17 mouse cellular contexts compared by ENCODE assay signal in genomic region chr9:113837461-113837860, GRCm38 (mm10).
"Had no signal": no experiment of that assay in that cellular context is flagged by ENCODE, and none has a peak within 500 bp of the region (broad histone marks: within the 10 kb centered on the region; RNA-seq: fewer than 3 reads in every experiment).

No protein-coding gene starts in this region.

- H3K27me3 ChIP-seq: limb, embryonic 13.5 days; liver, embryonic 12.5 days; liver, embryonic 15.5 days; lung, embryonic 15.5 days; megakaryocyte, embryonic 14.5 days had no signal

- H3K4me3 ChIP-seq: limb, embryonic 10.5 days; limb, embryonic 13.5 days; liver, embryonic 12.5 days; liver, embryonic 15.5 days; lung, embryonic 15.5 days; megakaryocyte, embryonic 14.5 days had no signal

- H3K9me3 ChIP-seq: limb, embryonic 10.5 days; limb, embryonic 13.5 days; liver, embryonic 12.5 days; liver, embryonic 15.5 days; lung, embryonic 15.5 days; megakaryocyte, embryonic 14.5 days had no signal

- H3K27ac ChIP-seq: kidney, postnatal 0 days; limb, embryonic 10.5 days; limb, embryonic 13.5 days; liver, embryonic 12.5 days; liver, embryonic 15.5 days; lung, embryonic 15.5 days; macrophage had no signal

- H3K4me1 ChIP-seq: limb, embryonic 10.5 days; limb, embryonic 13.5 days; liver, embryonic 12.5 days; liver, embryonic 15.5 days; lung, embryonic 15.5 days had no signal

- ATAC-seq: intestine, postnatal 0 days; liver, embryonic 12.5 days had no signal

- DNase-seq: kidney, adult 2 months; kidney, postnatal 36 days; liver; lung, adult 18-20 months; midbrain, embryonic 14.5 days; thymus, adult 18-20 months; thymus, postnatal 36 days had no signal

- H3K4me2 ChIP-seq: limb, embryonic 13.5 days; liver, embryonic 12.5 days; liver, embryonic 15.5 days; lung, embryonic 15.5 days; midbrain, embryonic 11.5 days had no signal

- H3K36me3 ChIP-seq: limb, embryonic 10.5 days; limb, embryonic 13.5 days had no signal

- H3K9ac ChIP-seq: limb, embryonic 13.5 days; liver, embryonic 12.5 days; liver, embryonic 15.5 days; lung, embryonic 15.5 days had no signal
